8 mouse cellular contexts compared by ENCODE assay signal in the genomic region with DNA sequence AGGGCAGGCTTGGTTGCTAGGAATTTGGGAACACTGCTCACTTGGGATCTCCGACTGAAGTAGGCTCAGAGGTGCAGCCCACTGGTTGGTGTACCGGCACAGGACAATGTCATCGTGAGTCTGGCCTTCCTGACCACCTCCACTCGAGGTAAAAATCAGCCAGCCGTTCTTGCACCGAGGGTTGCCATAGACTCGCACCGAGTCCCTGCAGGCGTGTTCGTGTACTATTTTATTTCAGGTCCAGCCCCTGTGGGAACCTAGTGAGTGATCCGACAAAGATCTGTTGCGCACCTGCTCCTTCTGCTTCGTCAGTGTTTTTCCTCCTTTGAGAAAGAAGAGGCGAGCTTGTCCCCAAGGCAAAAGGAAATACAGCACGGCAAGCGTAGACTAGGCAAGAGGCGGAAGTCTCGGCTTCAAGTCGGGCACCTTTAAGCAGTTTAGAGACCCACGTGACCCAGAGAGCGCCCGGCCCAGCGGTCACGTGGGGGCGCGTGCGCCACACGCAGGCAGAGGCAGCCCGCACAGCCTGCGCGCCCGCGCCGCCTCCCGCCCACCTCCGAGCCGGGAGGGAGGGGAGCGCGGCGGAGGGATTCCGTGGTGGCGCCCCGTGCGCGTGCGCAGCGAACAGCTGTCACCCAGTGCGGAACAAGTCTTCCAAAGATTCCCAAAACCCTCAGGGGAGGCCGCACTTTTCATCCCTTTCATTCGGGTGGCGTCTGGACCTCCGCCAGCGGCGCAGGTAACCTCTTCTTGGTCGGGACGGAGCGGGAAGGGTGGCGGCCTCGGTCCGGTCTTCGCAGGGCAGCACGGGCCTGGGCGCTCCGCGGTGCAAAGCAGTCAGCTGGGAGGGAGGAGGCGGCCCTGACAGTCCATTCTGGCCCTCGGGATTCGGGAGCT. TPM values are rescaled to one million over a fixed set of nuclear protein-coding genes. Genes with fewer than 3 reads are reported as not detected.
DNase-seq lines count a peak whose midpoint lies in the region; ATAC-seq and TF ChIP-seq lines count a peak whose summit lies in the region.

No protein-coding gene starts in this region.

- ATAC-seq in common myeloid progenitor, adult 5-6 weeks (replicated peaks; ENCODE audit: low read depth, poor library complexity, severe bottlenecking), result peak; percentile 89
- ATAC-seq in hindbrain, postnatal 0 days, result peak; percentile 98
- peak; percentile 92 for ATAC-seq in megakaryocyte, adult 5-6 weeks (ENCODE audit: poor library complexity, severe bottlenecking)

- intact Hi-C loops in gastrocnemius, adult 2 months (cut with DNase I), result loop anchor here (10.0 kb wide), 1 partner anchor 307 kb away; no protein-coding TSS in a partner anchor
- intact Hi-C loops in left cerebral cortex, adult 2 months (cut with DNase I), result loop anchor here (1.0 kb wide), 1 partner anchor 238 kb away; the partner anchor contains the start of gene Frmd3

- H3K36me3 ChIP-seq in hindbrain, postnatal 0 days (ENCODE audit: insufficient read depth, low read length), result no peaks in the 10 kb centered on the region

- no peak for TF ChIP-seq CTCF in gastrocnemius, adult 2 months (IDR thresholded peaks at IDR 0.05)
- peak; percentile 29 for TF ChIP-seq CTCF in hindbrain, postnatal 0 days (IDR thresholded peaks at IDR 0.05; ENCODE audit: low read depth)
- TF ChIP-seq CTCF in left cerebral cortex, adult 2 months (IDR thresholded peaks at IDR 0.05), result no peak; the same call in 1 of the 2 replicates

- WGBS in hindbrain, postnatal 0 days, result under 1% methylated on average over 64 of the region's 68 CpGs

- no peaks in the 10 kb centered on the region for H3K27me3 ChIP-seq in hindbrain, postnatal 0 days (ENCODE audit: insufficient read depth, low read length)

- 0 out of 2 replicates have a peak, but pooled peaks cover 3% of the 10 kb centered on the region for H3K4me1 ChIP-seq in hindbrain, postnatal 0 days (ENCODE audit: insufficient read depth, low read length)

- H3K4me2 ChIP-seq in hindbrain, postnatal 0 days (ENCODE audit: low read depth, low read length), result peak overlapping the region; percentile 59

- H3K4me3 ChIP-seq in gastrocnemius, adult 2 months, result peak overlapping the region; percentile 75
- peak overlapping the region; percentile 93 for H3K4me3 ChIP-seq in hindbrain, postnatal 0 days (ENCODE audit: low read length)
- peak overlapping the region; percentile 89 for H3K4me3 ChIP-seq in left cerebral cortex, adult 2 months

- no peaks in the 10 kb centered on the region for H3K9me3 ChIP-seq in hindbrain, postnatal 0 days (ENCODE audit: low read length)

- peak; percentile 99 for DNase-seq in ZHBTc4 (ENCODE audit: low read depth, low spot score)
- peak; percentile 98 for DNase-seq in gastrocnemius, adult 2 months
- peak; percentile 99 for DNase-seq in hindbrain, postnatal 0 days (ENCODE audit: low spot score)
- peak; percentile 98 to 99 for DNase-seq in left cerebral cortex, adult 2 months (ENCODE audit: extremely low spot score in 1 of 2, low spot score in 2 of 2)
- DNase-seq in right cerebral cortex, adult 2 months (ENCODE audit: low spot score in 2 of 2), result peak; percentile 97
- peak; percentile 96 for DNase-seq in urinary bladder, postnatal 14 days (ENCODE audit: low spot score)

- peak overlapping the region; percentile 97 for H3K27ac ChIP-seq in gastrocnemius, adult 2 months
- peak overlapping the region; percentile 94 for H3K27ac ChIP-seq in hindbrain, postnatal 0 days
- peak overlapping the region; percentile 91 for H3K27ac ChIP-seq in left cerebral cortex, adult 2 months

- H3K9ac ChIP-seq in hindbrain, postnatal 0 days (replicated peaks; ENCODE audit: low read length), result peak overlapping the region; percentile 87

RNA-seq across cellular contexts. Expression of gene Kdm4c, which starts 9.3 kb away (rescaled TPM):
- 29.2 and 30.7 TPM in 2 replicates for total RNA-seq in common myeloid progenitor, adult 5-6 weeks (2017)
- 10 to 100 TPM in 1 of 2 experiments, 1 to 10 TPM in 1; 9.9 to 10.1 TPM for total RNA-seq in gastrocnemius, adult 2 months (2021)
- 13.8 and 14.8 TPM in 2 replicates for total RNA-seq in hindbrain, postnatal 0 days (2014; rRNA removed)
- 8.2 and 9.5 TPM in 2 replicates for polyA plus RNA-seq in hindbrain, postnatal 0 days (2015; fragmentation: Nextera tagmentation; extraction: Ambion mirVana)
- total RNA-seq in left cerebral cortex, adult 2 months (2021), result 10 to 100 TPM; 22.5 to 24.7 TPM
- 20.4 and 21.3 TPM in 2 replicates for total RNA-seq in megakaryocyte, adult 5-6 weeks (2015)
- 28.0 and 29.7 TPM in 2 replicates for total RNA-seq in megakaryocyte, adult 5-6 weeks (2017)

Comparison
In these comparisons a context has a peak if more than half of its experiments do, and no peak if none do; other contexts are left out.
1. Peak in every context shown above with its lines: DNase-seq, ATAC-seq, H3K4me3 ChIP-seq and H3K27ac ChIP-seq.